Mouse (Mus musculus): ENCODE measurements around the gene Morc3. TPM values are rescaled to one million over a fixed set of nuclear protein-coding genes. Genes with fewer than 3 reads are reported as not detected.

The Morc3 gene
- polyA plus RNA-seq, 1 experiment: 30.8 TPM

DNA sequence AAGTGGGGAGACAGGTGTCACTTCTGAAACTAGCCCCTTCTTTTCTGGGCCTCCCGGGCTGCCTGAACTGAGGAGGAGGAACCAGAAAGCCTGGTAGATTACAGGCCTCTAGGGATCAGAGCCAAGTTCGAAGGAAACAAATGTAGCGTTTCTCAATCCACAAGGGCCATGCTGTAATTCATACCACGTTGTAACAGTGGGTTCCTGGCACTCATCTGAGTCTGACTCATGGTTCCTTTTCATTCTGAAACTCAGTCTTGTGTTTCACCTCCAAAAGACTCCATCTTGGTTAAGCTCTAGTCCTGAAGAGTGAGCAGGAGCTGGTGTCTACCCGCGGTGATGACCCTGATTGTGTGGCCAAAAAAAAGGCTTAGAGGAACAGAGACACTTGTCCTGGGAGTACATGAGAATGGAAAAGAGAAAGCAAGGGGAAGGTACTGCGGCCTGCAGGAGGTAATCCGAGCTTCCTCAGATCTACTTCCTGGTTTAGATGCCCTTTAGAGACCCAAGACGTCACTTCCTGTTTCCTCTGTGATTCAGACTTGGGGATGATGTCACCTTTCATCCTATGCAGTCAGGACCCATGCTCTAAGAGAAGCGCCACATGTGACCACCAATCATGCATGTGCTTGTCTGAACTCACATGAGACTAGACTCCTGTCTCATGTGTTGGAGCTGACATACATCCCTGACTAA is 82.1 kb downstream of the Morc3 start:
- DNase-seq (ENCODE audit: low read depth): no peak
- TF ChIP-seq CTCF (IDR thresholded peaks at IDR 0.05; ENCODE audit: borderline replicate concordance, extremely low read depth, insufficient read depth, insufficient read length) (no peak), POLR2A (IDR thresholded peaks at IDR 0.05; ENCODE audit: borderline replicate concordance, extremely low read depth, insufficient read depth, insufficient read length, poor library complexity, severe bottlenecking) (no peak)

DNA sequence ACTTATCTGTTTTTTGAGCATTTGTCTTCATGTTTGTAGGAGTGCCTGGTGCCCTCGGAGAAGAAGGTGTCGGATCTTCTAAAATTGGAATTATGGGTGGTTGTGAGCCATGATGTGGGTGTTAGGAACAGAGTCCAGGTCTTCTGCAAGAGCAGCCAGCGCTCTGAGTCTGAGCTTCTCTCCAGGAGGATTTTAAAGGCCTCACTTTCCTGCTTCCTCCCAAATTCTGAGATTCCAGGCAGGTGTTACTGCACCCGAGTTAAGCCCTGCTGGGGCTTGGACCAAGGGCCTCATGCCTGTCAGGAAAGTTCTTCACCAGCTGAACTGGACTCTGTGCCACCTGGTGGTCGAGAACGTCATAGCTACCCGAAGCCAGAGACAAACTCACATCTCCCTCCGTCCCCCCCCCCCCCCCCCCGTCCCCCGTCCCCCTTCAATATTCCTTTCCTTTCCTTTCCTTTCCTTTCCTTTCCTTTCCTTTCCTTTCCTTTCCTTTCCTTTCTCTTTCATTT is 83.5 kb downstream of the Morc3 start:
- no peak for DNase-seq (ENCODE audit: low read depth)

GRCm38 (mm10) chr16:93917712-93918678 is 86.1 kb downstream of the Morc3 start:
- peak; percentile 84 for DNase-seq (ENCODE audit: low read depth)
- peak; percentile 87 for TF ChIP-seq CTCF (IDR thresholded peaks at IDR 0.05; ENCODE audit: borderline replicate concordance, extremely low read depth, insufficient read depth, insufficient read length)
- no peak for TF ChIP-seq POLR2A (IDR thresholded peaks at IDR 0.05; ENCODE audit: borderline replicate concordance, extremely low read depth, insufficient read depth, insufficient read length, poor library complexity, severe bottlenecking)

More for the DNA sequence above, 83.5 kb downstream of the Morc3 start:
- TF ChIP-seq POLR2A (IDR thresholded peaks at IDR 0.05; ENCODE audit: borderline replicate concordance, extremely low read depth, insufficient read depth, insufficient read length, poor library complexity, severe bottlenecking) (no peak), CTCF (IDR thresholded peaks at IDR 0.05; ENCODE audit: borderline replicate concordance, extremely low read depth, insufficient read depth, insufficient read length) (peak; percentile 50; the same call in 1 of the 2 replicates)

DNA sequence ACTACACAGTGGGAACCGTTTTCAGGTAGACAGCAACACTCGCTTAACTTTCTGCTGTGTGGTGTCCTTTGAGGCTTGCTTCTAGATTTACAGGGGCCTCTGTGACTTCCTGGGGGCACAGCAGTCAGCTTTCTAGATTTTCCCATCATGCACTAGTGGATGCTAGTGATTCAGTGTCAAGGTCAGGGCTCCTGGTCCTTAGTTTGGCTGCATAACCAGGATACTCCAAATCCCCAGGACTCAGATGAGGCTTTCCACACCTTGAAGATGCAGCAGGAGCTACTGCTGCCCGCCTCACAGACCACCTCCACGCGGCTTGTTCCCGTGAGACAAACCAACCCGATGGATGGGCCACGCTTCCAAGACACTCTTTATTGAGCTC is 86.7 kb downstream of the Morc3 start:
- TF ChIP-seq CTCF (IDR thresholded peaks at IDR 0.05; ENCODE audit: borderline replicate concordance, extremely low read depth, insufficient read depth, insufficient read length) (no peak), POLR2A (IDR thresholded peaks at IDR 0.05; ENCODE audit: borderline replicate concordance, extremely low read depth, insufficient read depth, insufficient read length, poor library complexity, severe bottlenecking) (no peak)

GRCm38 (mm10) chr16:93919189-93919588 is 87.3 kb downstream of the Morc3 start:
- TF ChIP-seq POLR2A (IDR thresholded peaks at IDR 0.05; ENCODE audit: borderline replicate concordance, extremely low read depth, insufficient read depth, insufficient read length, poor library complexity, severe bottlenecking) (no peak), CTCF (IDR thresholded peaks at IDR 0.05; ENCODE audit: borderline replicate concordance, extremely low read depth, insufficient read depth, insufficient read length) (no peak)
- no peak for DNase-seq (ENCODE audit: low read depth)

More for the DNA sequence above, 86.7 kb downstream of the Morc3 start:
- no peak for DNase-seq (ENCODE audit: low read depth)

DNA sequence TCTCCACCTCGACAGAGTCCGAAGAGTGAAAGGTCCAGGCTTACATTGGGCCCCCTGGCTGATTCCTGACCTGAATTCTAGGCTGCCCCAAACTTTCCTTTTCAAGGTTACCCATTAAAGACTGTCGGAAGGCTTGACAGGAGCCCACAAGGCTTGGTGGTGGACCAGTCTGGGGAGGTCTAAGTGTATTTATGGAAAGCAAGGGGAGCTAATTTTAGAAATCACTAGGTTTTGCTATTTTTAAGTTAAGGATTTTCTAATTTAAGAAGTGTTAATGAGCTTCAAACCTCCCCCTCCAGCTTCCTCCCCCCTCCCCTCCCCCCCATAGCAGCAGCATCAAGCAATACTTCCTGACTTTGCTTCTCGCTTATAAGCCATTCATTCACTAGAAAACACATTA is 88.8 kb downstream of the Morc3 start:
- TF ChIP-seq CTCF (IDR thresholded peaks at IDR 0.05; ENCODE audit: borderline replicate concordance, extremely low read depth, insufficient read depth, insufficient read length) (no peak), POLR2A (IDR thresholded peaks at IDR 0.05; ENCODE audit: borderline replicate concordance, extremely low read depth, insufficient read depth, insufficient read length, poor library complexity, severe bottlenecking) (no peak)
- DNase-seq (ENCODE audit: low read depth): no peak

DNA sequence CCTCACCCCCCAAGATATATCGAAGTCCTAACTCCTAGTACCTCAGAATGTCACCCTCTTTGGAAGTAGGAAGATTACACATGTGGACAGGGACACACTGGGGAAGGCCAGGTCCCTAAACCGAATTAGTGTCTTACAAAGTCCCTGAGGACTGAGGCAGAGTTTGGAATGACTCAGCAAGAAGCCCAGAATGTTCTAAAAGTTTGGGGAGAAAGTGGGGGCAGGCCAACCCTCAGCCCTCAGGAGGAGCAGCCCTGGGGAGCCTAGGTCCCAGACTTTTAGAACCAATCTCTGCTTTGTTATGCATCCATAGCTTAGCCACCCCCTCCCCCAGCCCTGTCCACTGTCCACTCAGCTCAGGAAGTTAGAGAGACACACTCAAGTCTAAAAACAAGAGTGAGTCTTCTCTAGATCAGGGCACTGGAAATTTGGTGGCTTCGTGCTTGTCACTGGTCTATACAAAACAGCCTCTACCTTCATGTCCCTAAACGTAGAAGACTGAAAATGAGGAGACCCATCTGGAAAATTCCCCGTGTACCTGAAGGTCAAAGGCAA is 91.0 kb downstream of the Morc3 start:
- no peak for DNase-seq (ENCODE audit: low read depth)
- TF ChIP-seq POLR2A (IDR thresholded peaks at IDR 0.05; ENCODE audit: borderline replicate concordance, extremely low read depth, insufficient read depth, insufficient read length, poor library complexity, severe bottlenecking): no peak

GRCm38 (mm10) chr16:93923788-93924187 is 91.9 kb downstream of the Morc3 start:
- TF ChIP-seq CTCF (IDR thresholded peaks at IDR 0.05; ENCODE audit: borderline replicate concordance, extremely low read depth, insufficient read depth, insufficient read length) (no peak), POLR2A (IDR thresholded peaks at IDR 0.05; ENCODE audit: borderline replicate concordance, extremely low read depth, insufficient read depth, insufficient read length, poor library complexity, severe bottlenecking) (no peak)
- no peak for DNase-seq (ENCODE audit: low read depth)

Other genes starting within 250 kb of the Morc3 start
- 18.2 and 20.4 TPM in 2 replicates for gene Setd4, start 228.1 kb upstream of the Morc3 start, polyA plus RNA-seq (2012; rRNA removed)
- gene Cbr1, start 226.3 kb upstream of the Morc3 start, polyA plus RNA-seq (2012; rRNA removed): 159 and 202 TPM in 2 replicates
- gene Gm5678, start 204.0 kb upstream of the Morc3 start, polyA plus RNA-seq (2012; rRNA removed): 0.08 and 0.10 TPM in 2 replicates
- 1.4 and 1.7 TPM in 2 replicates for gene Cbr3, start 148.9 kb upstream of the Morc3 start, polyA plus RNA-seq (2012; rRNA removed)
- gene Dop1b, start 120.2 kb upstream of the Morc3 start, polyA plus RNA-seq (2012; rRNA removed): 51.8 and 63.3 TPM in 2 replicates
- 20.5 and 26.7 TPM in 2 replicates for gene Chaf1b, start 51.8 kb downstream of the Morc3 start, polyA plus RNA-seq (2012; rRNA removed)
- 0.19 TPM in 1 of 2 replicates, not detected in the other for gene Cldn14, start 176.7 kb downstream of the Morc3 start, polyA plus RNA-seq (2012; rRNA removed)